Mouse (Mus musculus) kidney, adult 8-10 months (tissue): ENCODE measurements around the gene Gm13285.
A peak's percentile ranks its signal among the peaks of the same experiment; 100 is the strongest.
"Not testable (repeated sequence)": the region's sequence is repeated elsewhere in the genome, so short reads cannot be mapped to it uniquely, and the experiment has no call there.

Experiments
- DNase-seq, 2 experiments: peaks; one replicate each; pipeline ENCODE4 v3.0.0; 2022

The Gm13285 gene

DNA sequence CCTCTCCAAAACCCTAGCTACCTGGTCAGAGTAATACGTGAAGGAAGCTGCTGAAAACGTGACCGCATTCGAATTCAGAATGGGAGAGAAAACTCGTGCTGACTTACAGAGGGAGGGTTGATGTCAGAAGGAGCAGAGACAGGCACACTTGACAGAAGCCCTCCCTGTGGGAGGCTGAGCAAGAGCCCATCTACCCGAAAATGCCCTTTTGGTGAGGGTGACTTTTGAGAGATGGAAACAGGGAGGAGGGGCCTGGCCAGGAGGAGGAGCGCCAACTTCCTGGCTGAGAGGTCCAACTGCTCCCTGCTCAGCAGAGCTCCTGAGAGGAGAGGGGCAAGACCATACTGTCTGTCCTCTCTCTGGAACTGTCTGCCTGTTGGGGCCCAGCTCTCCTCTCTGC is at the start of gene Gm13285:
Gene Gm13285, plus strand, starts transcription at position 301 of the 400 bp plus-strand sequence.
- DNase-seq, result not testable (repeated sequence)

DNA sequence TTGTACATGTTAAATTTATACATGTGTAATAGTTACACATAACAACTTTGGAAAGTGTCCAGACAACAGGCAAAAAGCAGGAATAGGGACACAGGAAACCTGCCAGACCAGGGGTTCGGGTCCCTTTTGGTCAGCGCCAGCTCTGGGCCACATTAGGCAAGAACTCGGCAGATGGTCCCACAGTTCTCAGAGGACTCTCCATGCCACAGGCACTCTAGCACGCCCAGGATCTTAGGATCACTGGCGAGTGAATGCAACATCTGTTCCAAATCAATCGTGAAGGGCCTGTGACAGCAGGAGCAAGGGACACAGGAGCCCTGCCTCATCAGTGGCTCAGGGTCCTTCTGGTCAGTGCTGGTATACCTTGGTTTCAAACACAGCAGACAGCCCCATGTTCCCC is 49.5 kb upstream of the Gm13285 start:
- DNase-seq, result no peak

DNA sequence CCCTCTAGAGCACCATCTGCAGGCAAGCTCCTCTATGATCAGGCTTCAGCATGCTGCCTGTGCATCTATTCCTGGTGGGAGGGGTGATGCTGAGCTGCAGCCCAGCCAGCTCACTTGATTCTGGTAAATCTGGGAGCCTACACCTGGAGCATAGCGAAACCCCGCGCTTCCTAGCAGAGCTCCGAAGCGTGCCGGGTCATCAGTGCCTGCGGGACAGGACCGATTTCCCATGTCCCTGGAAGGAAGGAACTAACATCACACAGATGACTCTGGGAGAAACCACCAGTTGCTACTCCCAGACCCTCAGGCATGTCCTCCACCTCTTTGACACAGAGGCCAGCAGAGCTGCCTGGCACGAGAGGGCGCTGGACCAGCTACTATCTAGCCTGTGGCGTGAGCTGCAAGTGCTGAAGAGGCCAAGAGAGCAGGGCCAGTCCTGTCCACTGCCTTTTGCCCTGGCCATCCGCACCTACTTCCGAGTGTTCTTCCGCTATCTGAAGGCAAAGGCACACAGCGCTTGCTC is 44.6 kb upstream of the Gm13285 start, which contains the start of gene Gm13271:
Gene Gm13271, plus strand, starts transcription at position 51 of the 523 bp plus-strand sequence.
- peak; percentile 67 to 71 for DNase-seq

DNA sequence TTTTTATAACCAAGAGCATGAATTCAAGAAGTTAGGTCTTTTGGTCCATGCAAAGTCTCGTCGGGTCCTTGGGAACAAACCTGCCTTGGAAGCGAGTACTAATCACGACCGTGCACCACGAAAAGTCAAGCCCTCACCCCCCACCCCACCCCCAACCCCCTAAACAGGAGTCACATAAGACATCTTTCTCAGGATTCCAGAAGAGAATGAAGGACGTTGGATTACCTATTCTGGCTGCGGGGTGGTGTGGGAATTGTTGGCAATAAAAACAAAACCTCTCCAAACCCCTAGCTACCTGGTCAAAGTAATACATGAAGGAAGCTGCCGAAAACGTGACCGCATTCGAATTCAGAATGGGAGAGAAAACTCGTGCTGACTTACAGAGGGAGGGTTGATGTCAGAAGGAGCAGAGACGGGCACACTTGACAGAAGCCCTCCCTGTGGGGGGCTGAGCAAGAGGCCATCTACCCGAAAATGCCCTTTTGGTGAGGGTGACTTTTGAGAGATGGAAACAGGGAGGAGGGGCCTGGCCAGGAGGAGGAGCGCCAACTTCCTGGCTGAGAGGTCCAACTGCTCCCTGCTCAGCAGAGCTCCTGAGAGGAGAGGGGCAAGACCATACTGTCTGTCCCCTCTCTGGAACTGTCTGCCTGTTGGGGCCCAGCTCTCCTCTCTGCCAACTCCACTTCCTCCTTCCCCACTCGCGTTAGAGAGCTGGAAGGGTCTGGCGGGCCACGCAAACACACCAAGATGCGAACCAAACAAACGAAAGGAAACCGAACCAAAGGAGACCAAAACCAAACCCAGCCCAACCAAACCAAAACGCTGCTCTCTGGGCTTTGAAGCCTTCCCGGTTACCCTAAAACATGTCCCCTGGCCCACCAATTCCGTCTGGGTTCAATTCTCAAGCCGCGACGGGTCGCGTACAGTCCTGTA is 42.6 kb upstream of the Gm13285 start:
- peak in 1 of 2 experiments; percentile 12 for DNase-seq

DNA sequence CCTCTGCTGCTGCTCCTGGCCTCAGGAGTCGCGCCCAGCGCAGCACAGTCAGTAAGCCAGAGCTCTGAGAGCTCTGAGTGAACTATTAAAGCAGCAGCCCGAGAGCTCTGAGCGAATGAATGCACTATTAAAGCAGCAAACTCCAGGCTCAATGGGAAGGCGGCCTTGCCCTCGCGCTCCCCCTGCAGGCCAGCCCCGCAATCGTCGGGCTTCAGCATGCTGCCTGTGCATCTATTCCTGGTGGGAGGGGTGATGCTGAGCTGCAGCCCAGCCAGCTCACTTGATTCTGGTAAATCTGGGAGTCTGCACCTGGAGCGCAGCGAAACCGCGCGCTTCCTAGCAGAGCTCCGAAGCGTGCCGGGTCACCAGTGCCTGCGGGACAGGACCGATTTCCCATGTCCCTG is 41.8 kb upstream of the Gm13285 start:
- DNase-seq, result peak; percentile 90 to 93

DNA sequence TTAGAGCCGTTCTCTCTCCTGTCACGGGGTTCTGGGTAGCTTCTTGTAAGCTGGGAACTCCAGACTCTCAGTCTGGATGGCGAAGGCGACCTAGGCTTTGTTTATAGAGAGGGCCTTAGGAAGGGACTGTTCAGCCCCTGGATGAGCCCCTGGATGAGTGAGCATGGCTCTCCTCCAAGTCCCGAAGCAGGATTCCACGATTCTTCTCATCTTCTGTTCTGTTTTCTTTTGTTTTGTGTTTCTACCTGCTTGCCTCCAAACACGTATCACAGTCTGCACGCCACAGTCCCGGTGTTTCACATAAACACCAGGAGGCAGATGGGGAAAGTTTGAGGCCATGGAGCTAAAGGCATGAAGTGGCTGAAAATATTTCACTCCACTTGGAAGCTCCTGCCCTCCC is 40.7 kb upstream of the Gm13285 start:
- DNase-seq, result not testable (repeated sequence)

DNA sequence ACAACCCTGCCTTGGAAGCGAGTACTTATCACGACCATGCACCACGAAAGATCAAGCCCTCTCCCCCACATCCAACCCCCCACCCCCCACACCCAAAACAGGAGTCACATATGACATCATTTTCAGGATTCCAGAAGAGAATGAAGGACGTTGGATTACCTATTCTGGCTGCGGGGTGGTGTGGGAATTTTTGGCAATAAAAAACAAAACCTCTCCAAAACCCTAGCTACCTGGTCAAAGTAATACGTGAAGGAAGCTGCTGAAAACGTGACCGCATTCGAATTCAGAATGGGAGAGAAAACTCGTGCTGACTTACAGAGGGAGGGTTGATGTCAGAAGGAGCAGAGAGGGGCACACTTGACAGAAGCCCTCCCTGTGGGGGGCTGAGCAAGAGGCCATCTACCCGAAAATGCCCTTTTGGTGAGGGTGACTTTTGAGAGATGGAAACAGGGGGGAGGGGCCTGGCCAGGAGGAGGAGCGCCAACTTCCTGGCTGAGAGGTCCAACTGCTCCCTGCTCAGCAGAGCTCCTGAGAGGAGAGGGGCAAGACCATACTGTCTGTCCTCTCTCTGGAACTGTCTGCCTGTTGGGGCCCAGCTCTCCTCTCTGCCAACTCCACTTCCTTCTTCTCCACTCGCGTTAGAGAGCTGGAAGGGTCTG is 39.7 kb upstream of the Gm13285 start, which contains the start of gene Gm13283:
Gene Gm13283, plus strand, starts transcription at position 510 of the 659 bp plus-strand sequence.
- DNase-seq, result peak; percentile 33 to 42

DNA sequence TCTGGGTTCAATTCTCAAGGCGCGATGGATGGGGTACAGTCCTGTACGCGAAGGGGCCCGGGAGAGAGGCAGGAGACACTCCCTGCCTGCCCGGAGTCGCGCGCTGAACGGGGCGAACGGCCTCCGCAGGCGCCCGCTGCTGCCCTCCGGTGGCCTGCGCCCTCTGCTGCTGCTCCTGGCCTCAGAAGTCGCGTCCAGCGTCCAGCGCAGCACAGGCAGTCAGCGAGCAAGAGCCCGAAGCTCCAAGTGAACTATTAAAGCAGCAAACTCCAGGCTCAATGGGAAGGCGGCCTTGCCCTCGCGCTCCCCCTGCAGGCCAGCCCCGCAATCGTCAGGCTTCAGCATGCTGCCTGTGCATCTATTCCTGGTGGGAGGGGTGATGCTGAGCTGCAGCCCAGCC is 39.0 kb upstream of the Gm13285 start:
- peak; percentile 85 for DNase-seq

DNA sequence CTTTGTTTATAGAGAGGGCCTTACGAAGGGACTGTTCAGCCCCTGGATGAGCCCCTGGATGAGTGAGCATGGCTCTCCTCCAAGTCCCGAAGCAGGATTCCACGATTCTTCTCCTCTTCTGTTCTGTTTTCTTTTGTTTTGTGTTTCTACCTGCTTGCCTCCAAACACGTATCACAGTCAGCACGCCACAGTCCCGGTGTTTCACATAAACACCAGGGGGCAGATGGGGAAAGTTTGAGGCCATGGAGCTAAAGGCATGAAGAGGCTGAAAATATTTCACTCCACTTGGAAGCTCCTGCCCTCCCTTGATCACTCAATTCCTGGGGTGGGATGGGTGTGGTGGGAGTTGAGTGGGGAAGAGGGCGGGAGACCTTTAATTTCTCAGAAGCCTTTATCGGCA is 37.7 kb upstream of the Gm13285 start:
- peak; percentile 57 to 63 for DNase-seq

DNA sequence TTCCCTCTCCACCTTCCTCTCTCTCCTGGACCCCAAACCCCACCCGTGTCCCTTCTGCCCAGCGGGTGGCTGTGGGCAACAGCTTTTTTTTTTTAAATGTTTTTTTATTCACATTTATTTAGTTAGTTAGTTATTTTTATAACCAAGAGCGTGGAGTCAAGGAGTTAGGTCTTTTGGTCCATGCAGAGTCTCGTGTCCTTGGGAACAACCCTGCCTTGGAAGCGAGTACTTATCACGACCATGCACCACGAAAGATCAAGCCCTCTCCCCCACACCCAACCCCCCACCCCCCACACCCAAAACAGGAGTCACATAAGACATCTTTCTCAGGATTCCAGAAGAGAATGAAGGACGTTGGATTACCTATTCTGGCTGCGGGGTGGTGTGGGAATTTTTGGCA is 37.1 kb upstream of the Gm13285 start:
- not testable (repeated sequence) for DNase-seq

DNA sequence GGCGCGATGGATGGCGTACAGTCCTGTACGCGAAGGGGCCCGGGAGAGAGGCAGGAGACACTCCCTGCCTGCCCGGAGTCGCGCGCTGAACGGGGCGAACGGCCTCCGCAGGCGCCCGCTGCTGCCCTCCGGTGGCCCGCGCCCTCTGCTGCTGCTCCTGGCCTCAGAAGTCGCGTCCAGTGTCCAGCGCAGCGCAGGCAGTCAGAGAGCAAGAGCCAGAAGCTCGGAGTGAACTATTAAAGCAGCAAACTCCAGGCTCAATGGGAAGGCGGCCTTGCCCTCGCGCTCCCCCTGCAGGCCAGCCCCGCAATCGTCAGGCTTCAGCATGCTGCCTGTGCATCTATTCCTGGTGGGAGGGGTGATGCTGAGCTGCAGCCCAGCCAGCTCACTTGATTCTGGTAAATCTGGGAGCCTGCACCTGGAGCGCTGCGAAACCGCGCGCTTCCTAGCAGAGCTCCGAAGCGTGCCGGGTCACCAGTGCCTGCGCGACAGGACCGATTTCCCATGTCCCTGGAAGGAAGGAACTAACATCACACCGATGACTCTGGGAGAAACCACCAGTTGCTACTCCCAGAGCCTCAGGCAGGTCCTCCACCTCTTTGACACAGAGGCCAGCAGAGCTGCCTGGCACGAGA is 36.0 kb upstream of the Gm13285 start:
- peak; percentile 70 to 79 for DNase-seq

DNA sequence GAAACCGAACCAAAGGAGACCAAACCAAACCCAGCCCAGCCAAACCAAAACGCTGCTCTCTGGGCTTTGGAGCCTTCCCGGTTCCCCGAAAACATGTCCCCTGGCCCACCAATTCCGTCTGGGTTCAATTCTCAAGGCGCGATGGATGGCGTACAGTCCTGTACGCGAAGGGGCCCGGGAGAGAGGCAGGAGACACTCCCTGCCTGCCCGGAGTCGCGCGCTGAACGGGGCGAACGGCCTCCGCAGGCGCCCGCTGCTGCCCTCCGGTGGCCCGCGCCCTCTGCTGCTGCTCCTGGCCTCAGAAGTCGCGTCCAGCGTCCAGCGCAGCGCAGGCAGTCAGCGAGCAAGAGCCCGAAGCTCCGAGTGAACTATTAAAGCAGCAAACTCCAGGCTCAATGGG is 25.9 kb upstream of the Gm13285 start, which contains the start of gene Gm13290:
Gene Gm13290, plus strand, starts transcription at position 301 of the 400 bp plus-strand sequence.
- not testable (repeated sequence) for DNase-seq

DNA sequence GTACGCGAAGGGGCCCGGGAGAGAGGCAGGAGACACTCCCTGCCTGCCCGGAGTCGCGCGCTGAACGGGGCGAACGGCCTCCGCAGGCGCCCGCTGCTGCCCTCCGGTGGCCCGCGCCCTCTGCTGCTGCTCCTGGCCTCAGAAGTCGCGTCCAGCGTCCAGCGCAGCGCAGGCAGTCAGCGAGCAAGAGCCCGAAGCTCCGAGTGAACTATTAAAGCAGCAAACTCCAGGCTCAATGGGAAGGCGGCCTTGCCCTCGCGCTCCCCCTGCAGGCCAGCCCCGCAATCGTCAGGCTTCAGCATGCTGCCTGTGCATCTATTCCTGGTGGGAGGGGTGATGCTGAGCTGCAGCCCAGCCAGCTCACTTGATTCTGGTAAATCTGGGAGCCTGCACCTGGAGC is 22.8 kb upstream of the Gm13285 start, which contains the start of gene Gm13289:
Gene Gm13289, plus strand, starts transcription at position 301 of the 400 bp plus-strand sequence.
- not testable (repeated sequence) for DNase-seq

DNA sequence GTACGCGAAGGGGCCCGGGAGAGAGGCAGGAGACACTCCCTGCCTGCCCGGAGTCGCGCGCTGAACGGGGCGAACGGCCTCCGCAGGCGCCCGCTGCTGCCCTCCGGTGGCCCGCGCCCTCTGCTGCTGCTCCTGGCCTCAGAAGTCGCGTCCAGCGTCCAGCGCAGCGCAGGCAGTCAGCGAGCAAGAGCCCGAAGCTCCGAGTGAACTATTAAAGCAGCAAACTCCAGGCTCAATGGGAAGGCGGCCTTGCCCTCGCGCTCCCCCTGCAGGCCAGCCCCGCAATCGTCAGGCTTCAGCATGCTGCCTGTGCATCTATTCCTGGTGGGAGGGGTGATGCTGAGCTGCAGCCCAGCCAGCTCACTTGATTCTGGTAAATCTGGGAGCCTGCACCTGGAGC is 19.9 kb upstream of the Gm13285 start, which contains the start of gene Gm13272:
Gene Gm13272, plus strand, starts transcription at position 301 of the 400 bp plus-strand sequence.
- not testable (repeated sequence) for DNase-seq

DNA sequence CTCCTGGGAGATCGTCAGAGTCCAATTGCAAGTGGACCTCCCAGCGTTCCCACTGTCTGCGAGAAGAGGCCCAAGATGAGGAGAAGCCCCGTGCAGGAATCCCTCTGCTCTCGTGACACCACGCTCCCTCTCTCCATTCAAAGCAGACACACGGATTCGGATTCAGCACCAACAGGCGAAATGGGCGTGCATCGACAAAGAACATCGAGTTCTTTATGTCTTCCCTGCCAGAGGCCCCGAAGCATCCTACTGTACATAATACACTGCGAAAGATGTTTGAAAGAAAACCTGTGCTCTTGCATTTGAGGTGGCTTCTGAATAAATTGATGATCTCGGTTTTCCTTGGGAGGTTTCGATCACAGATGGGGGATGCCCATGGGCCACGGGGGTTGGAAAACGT is 19.1 kb upstream of the Gm13285 start:
- DNase-seq, result not testable (repeated sequence)

DNA sequence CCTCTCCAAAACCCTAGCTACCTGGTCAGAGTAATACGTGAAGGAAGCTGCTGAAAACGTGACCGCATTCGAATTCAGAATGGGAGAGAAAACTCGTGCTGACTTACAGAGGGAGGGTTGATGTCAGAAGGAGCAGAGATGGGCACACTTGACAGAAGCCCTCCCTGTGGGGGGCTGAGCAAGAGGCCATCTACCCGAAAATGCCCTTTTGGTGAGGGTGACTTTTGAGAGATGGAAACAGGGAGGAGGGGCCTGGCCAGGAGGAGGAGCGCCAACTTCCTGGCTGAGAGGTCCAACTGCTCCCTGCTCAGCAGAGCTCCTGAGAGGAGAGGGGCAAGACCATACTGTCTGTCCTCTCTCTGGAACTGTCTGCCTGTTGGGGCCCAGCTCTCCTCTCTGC is 17.6 kb upstream of the Gm13285 start, which contains the start of gene Ifnz:
Gene Ifnz, plus strand, starts transcription at position 301 of the 400 bp plus-strand sequence.
- not testable (repeated sequence) for DNase-seq

DNA sequence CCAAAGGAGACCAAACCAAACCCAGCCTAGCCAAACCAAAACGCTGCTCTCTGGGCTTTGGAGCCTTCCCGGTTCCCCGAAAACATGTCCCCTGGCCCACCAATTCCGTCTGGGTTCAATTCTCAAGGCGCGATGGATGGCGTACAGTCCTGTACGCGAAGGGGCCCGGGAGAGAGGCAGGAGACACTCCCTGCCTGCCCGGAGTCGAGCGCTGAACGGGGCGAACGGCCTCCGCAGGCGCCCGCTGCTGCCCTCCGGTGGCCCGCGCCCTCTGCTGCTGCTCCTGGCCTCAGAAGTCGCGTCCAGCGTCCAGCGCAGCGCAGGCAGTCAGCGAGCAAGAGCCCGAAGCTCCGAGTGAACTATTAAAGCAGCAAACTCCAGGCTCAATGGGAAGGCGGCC is 17.1 kb upstream of the Gm13285 start:
- not testable (repeated sequence) for DNase-seq

DNA sequence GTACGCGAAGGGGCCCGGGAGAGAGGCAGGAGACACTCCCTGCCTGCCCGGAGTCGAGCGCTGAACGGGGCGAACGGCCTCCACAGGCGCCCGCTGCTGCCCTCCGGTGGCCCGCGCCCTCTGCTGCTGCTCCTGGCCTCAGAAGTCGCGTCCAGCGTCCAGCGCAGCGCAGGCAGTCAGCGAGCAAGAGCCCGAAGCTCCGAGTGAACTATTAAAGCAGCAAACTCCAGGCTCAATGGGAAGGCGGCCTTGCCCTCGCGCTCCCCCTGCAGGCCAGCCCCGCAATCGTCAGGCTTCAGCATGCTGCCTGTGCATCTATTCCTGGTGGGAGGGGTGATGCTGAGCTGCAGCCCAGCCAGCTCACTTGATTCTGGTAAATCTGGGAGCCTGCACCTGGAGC is 14.1 kb upstream of the Gm13285 start, which contains the start of gene Gm13276:
Gene Gm13276, plus strand, starts transcription at position 301 of the 400 bp plus-strand sequence.
- DNase-seq, result not testable (repeated sequence)

DNA sequence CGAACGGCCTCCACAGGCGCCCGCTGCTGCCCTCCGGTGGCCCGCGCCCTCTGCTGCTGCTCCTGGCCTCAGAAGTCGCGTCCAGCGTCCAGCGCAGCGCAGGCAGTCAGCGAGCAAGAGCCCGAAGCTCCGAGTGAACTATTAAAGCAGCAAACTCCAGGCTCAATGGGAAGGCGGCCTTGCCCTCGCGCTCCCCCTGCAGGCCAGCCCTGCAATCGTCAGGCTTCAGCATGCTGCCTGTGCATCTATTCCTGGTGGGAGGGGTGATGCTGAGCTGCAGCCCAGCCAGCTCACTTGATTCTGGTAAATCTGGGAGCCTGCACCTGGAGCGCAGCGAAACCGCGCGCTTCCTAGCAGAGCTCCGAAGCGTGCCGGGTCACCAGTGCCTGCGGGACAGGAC is 11.1 kb upstream of the Gm13285 start, which contains the start of gene Gm13277:
Gene Gm13277, plus strand, starts transcription at position 231 of the 400 bp plus-strand sequence.
- DNase-seq, result peak; percentile 71 to 76

DNA sequence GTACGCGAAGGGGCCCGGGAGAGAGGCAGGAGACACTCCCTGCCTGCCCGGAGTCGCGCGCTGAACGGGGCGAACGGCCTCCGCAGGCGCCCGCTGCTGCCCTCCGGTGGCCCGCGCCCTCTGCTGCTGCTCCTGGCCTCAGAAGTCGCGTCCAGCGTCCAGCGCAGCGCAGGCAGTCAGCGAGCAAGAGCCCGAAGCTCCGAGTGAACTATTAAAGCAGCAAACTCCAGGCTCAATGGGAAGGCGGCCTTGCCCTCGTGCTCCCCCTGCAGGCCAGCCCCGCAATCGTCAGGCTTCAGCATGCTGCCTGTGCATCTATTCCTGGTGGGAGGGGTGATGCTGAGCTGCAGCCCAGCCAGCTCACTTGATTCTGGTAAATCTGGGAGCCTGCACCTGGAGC is 8.2 kb upstream of the Gm13285 start, which contains the start of gene Gm13278:
Gene Gm13278, plus strand, starts transcription at position 301 of the 400 bp plus-strand sequence.
- not testable (repeated sequence) for DNase-seq

DNA sequence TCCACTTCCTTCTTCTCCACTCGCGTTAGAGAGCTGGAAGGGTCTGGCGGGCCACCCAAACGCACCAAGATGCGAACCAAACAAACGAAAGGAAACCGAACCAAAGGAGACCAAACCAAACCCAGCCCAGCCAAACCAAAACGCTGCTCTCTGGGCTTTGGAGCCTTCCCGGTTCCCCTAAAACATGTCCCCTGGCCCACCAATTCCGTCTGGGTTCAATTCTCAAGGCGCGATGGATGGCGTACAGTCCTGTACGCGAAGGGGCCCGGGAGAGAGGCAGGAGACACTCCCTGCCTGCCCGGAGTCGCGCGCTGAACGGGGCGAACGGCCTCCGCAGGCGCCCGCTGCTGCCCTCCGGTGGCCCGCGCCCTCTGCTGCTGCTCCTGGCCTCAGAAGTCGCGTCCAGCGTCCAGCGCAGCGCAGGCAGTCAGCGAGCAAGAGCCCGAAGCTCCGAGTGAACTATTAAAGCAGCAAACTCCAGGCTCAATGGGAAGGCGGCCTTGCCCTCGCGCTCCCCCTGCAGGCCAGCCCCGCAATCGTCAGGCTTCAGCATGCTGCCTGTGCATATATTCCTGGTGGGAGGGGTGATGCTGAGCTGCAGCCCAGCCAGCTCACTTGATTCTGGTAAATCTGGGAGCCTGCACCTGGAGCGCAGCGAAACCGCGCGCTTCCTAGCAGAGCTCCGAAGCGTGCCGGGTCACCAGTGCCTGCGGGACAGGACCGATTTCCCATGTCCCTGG is 5.4 kb upstream of the Gm13285 start, which contains the start of gene Gm13275:
Gene Gm13275, plus strand, starts transcription at position 552 of the 740 bp plus-strand sequence.
- peak; percentile 67 to 74 for DNase-seq
